Mouse (Mus musculus) kidney, adult 2 months (tissue): ENCODE results near the gene Zfpm1. TPM values are rescaled to one million over a fixed set of nuclear protein-coding genes. Genes with fewer than 3 reads are reported as not detected.

ENCODE experiments used
- DNase-seq: peaks from one replicate; pipeline ENCODE4 v3.0.0; 2021
- H3K27ac ChIP-seq: fragments of 200-500 bp; 2 replicates; pipeline ENCODE4 v1.5.1; 2012; ENCODE audit warnings: low read depth, low read length, control low read depth, inconsistent platforms; ENCODE audit not compliant: insufficient read depth
- H3K27me3 ChIP-seq: fragments of 200-500 bp; replicated peaks from 2 replicates; pipeline ENCODE4 v1.6.1; 2012; ENCODE audit warnings: mild to moderate bottlenecking, moderate library complexity, low read length, inconsistent platforms; ENCODE audit not compliant: control insufficient read depth, insufficient read depth
- H3K36me3 ChIP-seq: fragments of 200-500 bp; 2 replicates; pipeline ENCODE4 v1.6.1; 2012; ENCODE audit warnings: mild to moderate bottlenecking, moderate library complexity, low read length, inconsistent platforms; ENCODE audit not compliant: control insufficient read depth, insufficient read depth
- H3K4me1 ChIP-seq: fragments of 200-500 bp; 2 replicates; pipeline ENCODE4 v1.6.1; 2011; ENCODE audit warnings: low read length; ENCODE audit not compliant: control insufficient read depth, insufficient read depth
- H3K4me3 ChIP-seq: fragments of 200-500 bp; 2 replicates; pipeline ENCODE4 v1.5.1; 2011; ENCODE audit warnings: mild to moderate bottlenecking, low read depth, low read length, control low read depth; ENCODE audit not compliant: insufficient read depth
- CTCF ChIP-seq: fragments of 200-500 bp; conservative IDR thresholded peaks from 2 replicates; pipeline ENCODE4 v1.5.1; 2011; ENCODE audit warnings: low read depth, mild to moderate bottlenecking, control low read depth, low read length, moderate library complexity, mixed read lengths; ENCODE audit not compliant: insufficient read depth, insufficient read length
- POLR2A ChIP-seq: fragments of 200-500 bp; IDR thresholded peaks from one replicate; pipeline ENCODE4 v1.6.1; 2011; ENCODE audit warnings: low read depth, low read length, control low read depth
- WGBS: fragments of 180-500 bp; shearing (Covaris S2); methylation state at CpG from one replicate; pipeline ENCODE4 v1.1.7; 2018; 5-methylcytosine and 5-hydroxymethylcytosine counted together
- polyA plus RNA-seq: library from polyadenylated mRNA; depleted of rRNA; stranded (reverse); fragments of >200 nt; gene quantifications from 2 replicates; pipeline ENCODE4 v1.2.3, GENCODE M21; 2012

The Zfpm1 gene
- polyA plus RNA-seq, 1 experiment = 9.7 TPM

DNA sequence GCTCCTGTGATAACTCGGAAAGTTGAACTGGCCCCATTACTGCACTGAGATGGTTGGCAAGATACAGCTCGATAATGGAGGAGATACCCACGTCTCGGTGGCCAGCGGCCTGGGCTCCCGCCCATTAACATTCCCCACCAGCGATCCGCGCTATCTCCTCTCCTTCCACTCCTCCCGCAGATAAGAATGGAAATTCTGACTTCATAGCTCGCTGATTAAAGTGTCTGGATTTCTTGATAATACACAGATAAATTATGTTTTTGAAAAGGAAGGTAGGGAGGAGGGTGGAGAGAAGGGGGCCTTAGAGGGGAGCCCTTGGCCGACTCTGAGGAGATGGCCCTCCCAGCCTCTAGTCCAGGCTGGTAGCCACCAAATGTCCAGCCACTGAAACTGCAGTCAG, 9.1 kb downstream of the Zfpm1 start:
- Histone ChIP-seq H3K4me1 (peaks cover 3% of the 10 kb centered on the region; the same call in 1 of the 2 replicates), H3K27ac (no peak overlapping the region), H3K36me3 (no peaks in the 10 kb centered on the region), H3K27me3 (no peaks in the 10 kb centered on the region), H3K4me3 (no peak overlapping the region)
- DNase-seq = no peak
- no peak for TF ChIP-seq CTCF
- no peak for TF ChIP-seq POLR2A
- 73% methylated on average over 12 of the region's 12 CpGs for WGBS

DNA sequence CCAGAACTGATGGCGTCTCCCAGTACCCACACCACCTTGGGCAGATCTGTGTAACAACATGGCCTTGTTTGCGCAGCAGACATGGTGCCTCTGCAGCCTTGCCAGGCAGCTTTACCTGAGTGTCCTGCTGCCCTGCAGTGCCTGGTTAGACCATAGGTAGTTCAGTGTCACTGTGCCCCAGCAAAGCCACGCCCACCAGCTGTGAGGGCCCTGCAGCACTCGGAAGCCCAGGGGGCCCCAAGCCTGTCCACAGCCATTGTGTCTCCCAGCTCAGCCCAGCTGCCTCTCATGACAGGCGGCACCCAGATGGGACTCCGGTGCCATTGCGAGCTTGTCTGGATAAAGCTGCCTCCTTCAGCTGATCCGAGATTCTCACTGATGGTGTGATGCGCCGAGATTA, 9.6 kb downstream of the Zfpm1 start:
- Histone ChIP-seq H3K4me3 (no peak overlapping the region), H3K4me1 (peaks cover 3% of the 10 kb centered on the region; the same call in 1 of the 2 replicates), H3K27me3 (no peaks in the 10 kb centered on the region), H3K36me3 (no peaks in the 10 kb centered on the region), H3K27ac (no peak overlapping the region)
- TF ChIP-seq CTCF (no peak), POLR2A (no peak)
- no peak for DNase-seq
- 82% methylated on average over 10 of the region's 10 CpGs for WGBS

DNA sequence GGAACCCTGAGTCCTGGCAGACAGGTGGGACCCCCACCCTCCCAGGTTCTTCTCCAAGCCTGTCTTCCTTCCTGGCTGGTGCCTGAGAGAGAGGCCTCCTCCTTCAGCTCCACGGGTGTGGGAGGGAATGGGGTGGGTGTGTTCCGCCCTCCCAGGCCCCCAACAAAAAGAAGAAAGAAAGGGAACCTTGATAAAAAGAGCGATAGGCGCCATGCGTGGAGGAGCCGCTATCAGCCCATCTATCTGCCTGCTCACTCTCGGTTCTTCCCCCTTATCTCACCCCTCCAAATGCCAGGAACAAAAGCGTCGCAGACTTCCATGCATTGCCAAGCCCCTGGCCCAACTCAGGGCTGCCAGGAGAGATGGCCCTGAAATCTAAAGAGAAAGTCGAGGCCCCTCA, 11.5 kb downstream of the Zfpm1 start:
- no peak for DNase-seq
- no peaks in the 10 kb centered on the region for H3K36me3 ChIP-seq
- no peak for TF ChIP-seq CTCF
- TF ChIP-seq POLR2A = no peak
- H3K27ac ChIP-seq = no peak overlapping the region
- WGBS = 83% methylated on average over 10 of the region's 10 CpGs
- no peak overlapping the region for H3K4me3 ChIP-seq
- no peaks in the 10 kb centered on the region for H3K27me3 ChIP-seq
- peaks cover 3% of the 10 kb centered on the region; the same call in 1 of the 2 replicates for H3K4me1 ChIP-seq

DNA sequence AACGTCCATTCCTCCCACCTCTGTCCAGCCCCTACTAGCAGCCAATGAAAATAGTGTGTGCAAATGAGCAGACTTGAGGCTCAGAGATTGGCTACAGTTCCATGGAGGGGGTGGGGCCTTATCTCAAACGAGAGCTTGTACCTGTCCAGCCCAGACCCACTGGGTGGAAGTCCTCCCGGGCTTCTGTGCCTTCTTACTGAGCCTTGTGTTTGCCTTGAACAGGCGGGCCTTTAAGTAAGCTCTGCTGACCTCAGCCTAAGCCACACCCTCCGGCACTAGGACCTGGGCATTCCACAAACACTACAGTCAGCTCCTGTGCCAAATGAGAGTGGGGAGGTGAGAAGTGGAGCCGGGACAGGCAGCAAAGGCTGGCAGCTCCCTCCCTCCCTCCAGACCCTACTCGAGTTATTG, 12.3 kb downstream of the Zfpm1 start:
- peak; percentile 90 for DNase-seq
- Histone ChIP-seq H3K4me1 (peaks cover 3% of the 10 kb centered on the region; the same call in 1 of the 2 replicates), H3K27ac (no peak overlapping the region), H3K4me3 (no peak overlapping the region), H3K27me3 (no peaks in the 10 kb centered on the region), H3K36me3 (no peaks in the 10 kb centered on the region)
- 4% methylated on average over 7 of the region's 7 CpGs for WGBS
- TF ChIP-seq POLR2A = no peak
- TF ChIP-seq CTCF = no peak

DNA sequence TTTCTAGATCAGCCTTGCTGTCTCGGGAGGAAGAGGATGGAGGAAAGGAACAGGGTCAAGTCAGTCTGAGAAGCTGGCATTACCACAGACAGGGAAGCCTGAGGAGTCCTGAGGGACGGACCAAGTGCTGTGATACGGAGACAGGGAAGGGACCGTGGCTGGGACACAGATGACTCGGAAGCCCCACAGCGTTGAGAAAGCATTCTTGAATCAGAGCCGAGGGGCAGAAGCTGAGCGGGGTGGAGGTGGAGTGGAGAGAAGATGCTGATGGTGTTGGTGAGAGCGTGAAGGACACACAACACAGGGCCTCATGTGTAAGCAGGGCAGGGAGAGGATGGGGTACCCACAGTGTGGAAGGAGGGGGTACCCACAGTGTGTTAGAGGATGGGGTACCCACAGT, 13.4 kb downstream of the Zfpm1 start:
- H3K36me3 ChIP-seq = no peaks in the 10 kb centered on the region
- H3K4me1 ChIP-seq = peaks cover 3% of the 10 kb centered on the region; the same call in 1 of the 2 replicates
- TF ChIP-seq CTCF (no peak), POLR2A (no peak)
- no peaks in the 10 kb centered on the region for H3K27me3 ChIP-seq
- no peak overlapping the region for H3K4me3 ChIP-seq
- no peak for DNase-seq
- 72% methylated on average over 9 of the region's 9 CpGs for WGBS
- no peak overlapping the region for H3K27ac ChIP-seq

DNA sequence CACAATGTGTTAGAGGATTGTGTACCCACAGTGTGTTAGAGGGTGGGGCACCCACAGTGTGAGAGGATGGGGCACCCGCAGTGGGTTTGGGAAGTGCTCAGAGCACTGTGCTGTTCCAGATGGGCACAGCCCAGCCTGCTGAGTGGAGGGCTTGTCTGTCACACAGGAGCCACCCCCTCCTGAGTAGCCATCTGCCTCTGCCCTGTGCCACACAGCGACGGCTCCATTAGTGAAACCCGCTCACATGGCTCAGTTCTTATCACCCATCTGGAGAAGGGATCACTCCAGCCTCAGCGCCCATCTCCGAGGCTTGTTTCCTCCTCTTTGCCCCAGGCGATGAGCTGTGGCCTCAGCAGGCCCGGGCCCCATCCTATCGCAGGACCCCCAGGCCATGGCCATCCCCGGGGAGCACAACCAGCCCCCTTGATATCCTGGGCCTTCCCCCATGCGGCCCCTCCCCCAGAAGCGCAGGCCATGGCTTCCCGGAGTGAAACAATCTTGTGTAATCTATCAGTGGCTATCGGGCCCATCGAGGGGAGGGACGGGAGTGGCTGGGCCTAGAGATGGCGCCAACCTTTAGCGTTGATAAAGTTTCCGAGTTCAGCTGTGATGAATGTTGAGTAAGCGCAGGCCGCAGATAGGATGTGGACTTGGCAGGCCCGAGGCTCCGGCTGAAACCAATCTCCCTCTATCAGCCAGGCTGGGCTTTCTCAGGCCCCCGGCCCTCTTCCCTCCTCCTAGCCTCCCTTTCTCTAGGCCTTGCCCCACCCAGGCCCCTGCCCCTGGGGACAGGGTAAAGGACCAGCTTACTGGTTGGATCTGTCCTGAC, 14.4 kb downstream of the Zfpm1 start:
- WGBS = 58% methylated on average over 24 of the region's 24 CpGs
- Histone ChIP-seq H3K27ac (no peak overlapping the region), H3K4me3 (no peak overlapping the region)

DNA sequence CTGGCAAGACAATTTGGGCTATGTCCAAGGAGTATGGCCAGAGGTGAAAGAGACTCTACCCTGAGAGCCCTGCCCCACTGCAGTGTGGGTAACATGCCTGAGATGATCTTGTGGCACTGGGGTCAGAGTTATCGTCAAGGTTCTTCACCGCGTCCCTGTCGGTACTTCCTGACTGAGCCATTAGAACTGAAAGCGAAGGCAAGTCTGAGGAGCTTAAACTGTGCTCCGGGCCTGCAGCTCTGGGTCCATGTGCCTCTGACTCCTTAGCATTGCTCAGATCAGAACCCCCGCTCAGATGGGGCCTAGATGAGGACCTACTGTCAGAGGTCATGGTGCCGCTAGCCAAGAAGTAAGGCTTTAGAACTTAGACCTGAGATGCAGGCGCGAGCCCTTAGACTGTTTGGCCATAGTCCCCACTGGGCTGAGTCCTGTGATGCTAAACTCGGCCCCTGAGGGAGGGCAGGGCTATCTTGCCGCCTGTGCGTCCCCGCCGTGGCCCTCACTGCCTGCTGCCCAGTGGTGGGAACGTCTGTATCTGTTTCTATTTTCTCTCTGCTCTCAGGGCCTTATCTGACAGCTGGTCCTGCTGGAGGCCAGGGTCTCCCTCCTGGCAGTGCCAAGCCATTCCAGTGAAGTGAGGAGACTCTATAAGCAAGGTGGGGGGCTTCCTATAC, 17.8 kb downstream of the Zfpm1 start:
- H3K4me1 ChIP-seq = no peaks in the 10 kb centered on the region
- H3K4me3 ChIP-seq = no peak overlapping the region
- no peak for DNase-seq
- no peaks in the 10 kb centered on the region for H3K27me3 ChIP-seq
- H3K27ac ChIP-seq = no peak overlapping the region
- H3K36me3 ChIP-seq = no peaks in the 10 kb centered on the region
- WGBS = 77% methylated on average over 16 of the region's 16 CpGs
- TF ChIP-seq POLR2A (no peak), CTCF (no peak)

More for the DNA sequence above, 14.4 kb downstream of the Zfpm1 start:
- TF ChIP-seq POLR2A (no peak), CTCF (no peak)
- DNase-seq = peak; percentile 29
- Histone ChIP-seq H3K4me1 (peaks cover 3% of the 10 kb centered on the region; the same call in 1 of the 2 replicates), H3K36me3 (no peaks in the 10 kb centered on the region), H3K27me3 (no peaks in the 10 kb centered on the region)
